Mouse (Mus musculus) CH12.LX (cell line): Measurements from ENCODE around the gene Wdr62. TPM values are rescaled to one million over a fixed set of nuclear protein-coding genes. Genes with fewer than 3 reads are reported as not detected.

ENCODE experiments used
- DNase-seq: peaks from one replicate; pipeline ENCODE4 v3.0.0-alpha.2; 2013; ENCODE audit errors: extremely low read depth
- H3K27ac ChIP-seq: 2 replicates; pipeline ENCODE4 v1.5.1; 2012; ENCODE audit warnings: low read depth, mild to moderate bottlenecking, control low read depth, moderate library complexity; ENCODE audit not compliant: insufficient read depth
- H3K27me3 ChIP-seq: replicated peaks from 2 replicates; pipeline ENCODE3; 2012; ENCODE audit warnings: inconsistent platforms
- H3K36me3 ChIP-seq, 2 experiments: replicated peaks in 1 of 2; 2 replicates each; pipeline versions ENCODE3 to v1.6.1; 2012; ENCODE audit warnings: inconsistent platforms in 1 of 2, low read length in 1 of 2, mild to moderate bottlenecking in 1 of 2, mixed read lengths in 1 of 2, moderate library complexity in 1 of 2; ENCODE audit not compliant: control insufficient read depth in 1 of 2, insufficient read depth in 1 of 2
- H3K4me1 ChIP-seq, 2 experiments: 2 replicates each; pipeline ENCODE4 v1.6.1; 2012; ENCODE audit warnings: inconsistent platforms in 1 of 2, moderate library complexity in 1 of 2; ENCODE audit not compliant: insufficient read depth in 2 of 2, control insufficient read depth in 1 of 2
- H3K4me2 ChIP-seq: 2 replicates; pipeline ENCODE4 v1.6.1; 2012; ENCODE audit warnings: low read depth, mild to moderate bottlenecking, control low read depth; ENCODE audit not compliant: poor library complexity, insufficient read depth, severe bottlenecking
- H3K4me3 ChIP-seq, 3 experiments: fragments of 150-350 bp in 1 of 3; sonication (generic) in 1 of 3; replicated peaks in 1 of 3; 2 replicates each; pipeline versions ENCODE3 to v1.5.1; 2011 to 2012; ENCODE audit warnings: low read depth in 2 of 3, low read length in 2 of 3, mild to moderate bottlenecking in 2 of 3, moderate library complexity in 2 of 3, control low read depth in 1 of 3, improper control_type of control experiment in 1 of 3, inconsistent platforms in 1 of 3, mixed read lengths in 1 of 3; ENCODE audit not compliant: poor library complexity in 1 of 3
- H3K79me2 ChIP-seq: replicated peaks from 2 replicates; pipeline ENCODE4 v1.6.1; 2012; ENCODE audit warnings: mild to moderate bottlenecking, moderate library complexity; ENCODE audit not compliant: control insufficient read depth, poor library complexity, insufficient read depth, severe bottlenecking; ENCODE audit errors: extremely low read depth
- H3K9ac ChIP-seq: 2 replicates; pipeline ENCODE4 v1.6.1; 2012; ENCODE audit warnings: low read depth, mild to moderate bottlenecking, control low read depth, moderate library complexity; ENCODE audit not compliant: insufficient read depth
- H3K9me3 ChIP-seq: replicated peaks from 2 replicates; pipeline ENCODE3; 2012; ENCODE audit warnings: low read length, inconsistent platforms, mixed read lengths
- CHD1 ChIP-seq: IDR thresholded peaks from 2 replicates; pipeline ENCODE4 v1.6.1; 2012; ENCODE audit warnings: low read depth, low read length, improper control_type of control experiment, inconsistent platforms
- CHD2 ChIP-seq: IDR thresholded peaks from 2 replicates; pipeline ENCODE4 v1.6.1; 2011; ENCODE audit warnings: low read length, improper control_type of control experiment
- E2F4 ChIP-seq: IDR thresholded peaks from 2 replicates; pipeline ENCODE4 v1.6.1; 2011; ENCODE audit warnings: low read depth, low read length, improper control_type of control experiment; ENCODE audit not compliant: insufficient replicate concordance
- ELF1 ChIP-seq: IDR thresholded peaks from 2 replicates; pipeline ENCODE4 v1.6.1; 2014; ENCODE audit warnings: low read depth, mild to moderate bottlenecking, inconsistent platforms, low read length, improper control_type of control experiment
- EP300 ChIP-seq: IDR thresholded peaks from 2 replicates; pipeline ENCODE4 v1.6.1; 2011; ENCODE audit warnings: low read length, improper control_type of control experiment
- GABPA ChIP-seq: IDR thresholded peaks from 2 replicates; pipeline ENCODE4 v1.6.1; 2012; ENCODE audit warnings: low read depth, low read length, improper control_type of control experiment, inconsistent platforms; ENCODE audit not compliant: insufficient replicate concordance
- IRF4 ChIP-seq: IDR thresholded peaks from 2 replicates; pipeline ENCODE4 v1.6.1; 2014; ENCODE audit warnings: low read depth, mild to moderate bottlenecking, inconsistent platforms, low read length, improper control_type of control experiment
- JUN ChIP-seq: IDR thresholded peaks from 2 replicates; pipeline ENCODE4 v1.6.1; 2011; ENCODE audit warnings: low read depth, mild to moderate bottlenecking, low read length, improper control_type of control experiment, moderate library complexity; ENCODE audit not compliant: insufficient read depth
- JUND ChIP-seq: conservative IDR thresholded peaks from 2 replicates; pipeline ENCODE4 v1.6.1; 2011; ENCODE audit warnings: low read depth, low read length, improper control_type of control experiment
- KAT2A ChIP-seq: IDR thresholded peaks from 2 replicates; pipeline ENCODE4 v1.6.1; 2012; ENCODE audit warnings: low read length, improper control_type of control experiment, inconsistent platforms; ENCODE audit not compliant: insufficient replicate concordance
- MAFK ChIP-seq: IDR thresholded peaks from 2 replicates; pipeline ENCODE4 v1.6.1; 2011; ENCODE audit warnings: low read length, improper control_type of control experiment; ENCODE audit not compliant: insufficient replicate concordance
- MAX ChIP-seq: IDR thresholded peaks from 2 replicates; pipeline ENCODE4 v1.6.1; 2011; ENCODE audit warnings: low read length, improper control_type of control experiment
- MEF2A ChIP-seq: IDR thresholded peaks from 2 replicates; pipeline ENCODE4 v1.6.1; 2014; ENCODE audit warnings: low read depth, mild to moderate bottlenecking, inconsistent platforms, low read length, improper control_type of control experiment, borderline replicate concordance
- MXI1 ChIP-seq: IDR thresholded peaks from 2 replicates; pipeline ENCODE4 v1.6.1; 2011; ENCODE audit warnings: mild to moderate bottlenecking, low read depth, low read length, improper control_type of control experiment
- NRF1 ChIP-seq: IDR thresholded peaks from 2 replicates; pipeline ENCODE4 v1.6.1; 2014; ENCODE audit warnings: low read depth, mild to moderate bottlenecking, inconsistent platforms, low read length, improper control_type of control experiment, moderate library complexity
- RCOR1 ChIP-seq: conservative IDR thresholded peaks from 2 replicates; pipeline ENCODE4 v1.6.1; 2012; ENCODE audit warnings: low read depth, mild to moderate bottlenecking, inconsistent platforms, low read length, improper control_type of control experiment
- SIN3A ChIP-seq: IDR thresholded peaks from 2 replicates; pipeline ENCODE4 v1.6.1; 2012; ENCODE audit warnings: low read length, improper control_type of control experiment, inconsistent platforms
- USF1 ChIP-seq: IDR thresholded peaks from 2 replicates; pipeline ENCODE4 v1.6.1; 2014; ENCODE audit warnings: low read depth, mild to moderate bottlenecking, inconsistent platforms, low read length, improper control_type of control experiment
- USF2 ChIP-seq: conservative IDR thresholded peaks from 2 replicates; pipeline ENCODE4 v1.6.1; 2011; ENCODE audit warnings: low read depth, low read length, improper control_type of control experiment
- ZKSCAN1 ChIP-seq: IDR thresholded peaks from 2 replicates; pipeline ENCODE4 v1.6.1; 2012; ENCODE audit warnings: low read depth, inconsistent platforms, low read length, improper control_type of control experiment, borderline replicate concordance
- ZMIZ1 ChIP-seq: IDR thresholded peaks from 2 replicates; pipeline ENCODE4 v1.6.1; 2012; ENCODE audit warnings: low read depth, mild to moderate bottlenecking, inconsistent platforms, low read length, improper control_type of control experiment
- dilution Hi-C: fragments of 300-500 bp; cut with MboI; formaldehyde crosslinking; loops from 2 replicates; pipeline ENCODE4 v1.14.3; 2020; ENCODE audit warnings: low sequenced_read_pairs; ENCODE audit not compliant: extremely low pct_unique_long_range_greater_than_20kb, extremely low pct_ligation_motif_present
- in situ Hi-C: fragments of 300-500 bp; cut with MboI; formaldehyde crosslinking; loops from 3 replicates; pipeline ENCODE4 v1.14.3; 2019; ENCODE audit warnings: low sequenced_read_pairs, low pct_ligation_motif_present, low pct_unique_long_range_greater_than_20kb, mixed read lengths
- polyA plus RNA-seq: library from polyadenylated mRNA; unstranded; fragments of >175 nt; gene quantifications from 2 replicates; pipeline ENCODE4 v1.2.1, GENCODE M21; 2012; ENCODE audit warnings: low read depth; ENCODE audit not compliant: insufficient read length
- total RNA-seq, 2 experiments: library from RNA; depleted of rRNA; stranded (reverse); fragments of 300-350 nt in 1 of 2; fragments of >200 nt in 1 of 2; gene quantifications; 2 replicates each; pipeline ENCODE4 v1.2.3; 2012 to 2014

The Wdr62 gene
- total and polyA plus RNA-seq, 3 experiments = 2.3 to 19.7 (median 5.3) TPM

GRCm38 (mm10) chr7:30318142-30318541 lies 37.9 kb upstream of the Wdr62 start:
- no peaks in the 10 kb centered on the region for H3K9me3 ChIP-seq
- TF ChIP-seq MAX (no peak), SIN3A (no peak), EP300 (no peak), KAT2A (no peak), IRF4 (no peak), JUND (no peak), USF1 (no peak)
- TF ChIP-seq, all 38 proteins: peak for 0
- dilution Hi-C loops = no loop called here
- Histone ChIP-seq H3K4me1 (peaks cover 5 to 16% of the 10 kb centered on the region in 2 experiments; a peak in 2 of 4 replicates), H3K36me3 (peaks cover 10 to 70% of the 10 kb centered on the region in 2 experiments), H3K79me2 (no peaks in the 10 kb centered on the region), H3K27ac (no peak overlapping the region), H3K4me3 (no peak overlapping the region), H3K9ac (no peak overlapping the region), H3K4me2 (no peak overlapping the region), H3K27me3 (no peaks in the 10 kb centered on the region)
- in situ Hi-C loops = no loop called here
- DNase-seq = no peak

GRCm38 (mm10) chr7:30315559-30316529 lies 35.6 kb upstream of the Wdr62 start:
- TF ChIP-seq USF2 (no peak), RCOR1 (no peak), JUND (no peak), E2F4 (no peak), JUN (no peak), MXI1 (no peak), MEF2A (no peak), ELF1 (no peak), MAFK (no peak), CHD1 (no peak), ZKSCAN1 (no peak), NRF1 (no peak), GABPA (no peak), CHD2 (no peak), EP300 (no peak), ZMIZ1 (no peak)
- H3K9me3 ChIP-seq = no peaks in the 10 kb centered on the region
- H3K4me1 ChIP-seq = peaks cover 3 to 8% of the 10 kb centered on the region in 2 experiments; a peak in 2 of 4 replicates
- no peak overlapping the region for H3K4me2 ChIP-seq
- no peaks in the 10 kb centered on the region for H3K79me2 ChIP-seq
- H3K27ac ChIP-seq = no peak overlapping the region
- no peaks in the 10 kb centered on the region for H3K27me3 ChIP-seq
- no peak overlapping the region for H3K4me3 ChIP-seq
- peaks cover 17 to 92% of the 10 kb centered on the region in 2 experiments for H3K36me3 ChIP-seq
- dilution Hi-C loops (no loop called here), in situ Hi-C loops (no loop called here)
- DNase-seq = no peak
- no peak overlapping the region for H3K9ac ChIP-seq
